Mouse (Mus musculus) cerebellum, adult 11-12 months (tissue): ENCODE results near the gene Pigr.

Experiments
- DNase-seq: peaks from one replicate; pipeline ENCODE4 v3.0.0; 2022

The Pigr gene

DNA sequence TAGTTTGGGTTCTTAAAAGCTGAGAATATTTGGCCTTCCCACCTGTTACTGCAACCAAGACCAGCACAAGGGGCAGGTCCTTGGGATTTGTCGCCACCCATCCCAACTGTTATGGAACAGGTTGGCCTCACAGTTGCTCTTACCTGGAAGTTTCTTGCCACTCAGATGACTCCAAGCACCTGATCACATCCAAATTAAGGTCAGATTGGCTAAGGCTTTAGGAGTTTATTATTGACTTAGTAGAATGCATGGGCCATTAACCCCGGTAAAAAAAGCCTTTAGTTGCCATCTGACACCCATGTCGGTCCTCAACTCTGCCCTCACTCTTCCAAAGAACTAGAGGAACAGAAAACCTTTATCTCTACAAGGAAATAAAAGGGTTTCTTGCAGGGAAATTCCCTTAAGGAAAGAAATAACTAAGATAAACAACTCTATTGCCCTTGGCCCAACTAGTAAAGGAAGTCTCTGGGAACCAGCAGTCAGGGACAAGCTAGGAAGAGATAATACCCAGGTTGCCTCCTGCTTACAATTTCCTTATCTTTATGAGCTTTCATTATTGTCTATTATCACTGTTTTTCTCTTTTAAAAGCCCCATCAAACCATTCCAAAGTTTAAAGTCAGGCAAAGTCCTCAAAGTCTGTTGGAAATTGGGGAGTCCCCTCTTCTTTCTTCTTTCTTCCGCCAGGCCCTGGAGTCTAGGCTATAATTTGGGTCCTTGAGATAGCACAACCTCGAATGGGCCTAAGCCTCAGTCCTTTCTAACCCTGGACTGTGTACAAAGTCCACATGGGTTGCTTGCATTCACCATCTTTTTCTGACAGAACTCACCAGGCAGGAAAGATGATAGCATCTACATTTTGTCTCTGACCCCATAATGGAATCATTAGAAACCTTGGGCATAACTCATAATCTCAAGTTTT is 6.0 kb downstream of the Pigr start:
- DNase-seq: no peak

- peak; percentile 29 for DNase-seq
Observed at GRCm38 (mm10) chr1:130835161-130835936, 8.9 kb downstream of the Pigr start.

DNA sequence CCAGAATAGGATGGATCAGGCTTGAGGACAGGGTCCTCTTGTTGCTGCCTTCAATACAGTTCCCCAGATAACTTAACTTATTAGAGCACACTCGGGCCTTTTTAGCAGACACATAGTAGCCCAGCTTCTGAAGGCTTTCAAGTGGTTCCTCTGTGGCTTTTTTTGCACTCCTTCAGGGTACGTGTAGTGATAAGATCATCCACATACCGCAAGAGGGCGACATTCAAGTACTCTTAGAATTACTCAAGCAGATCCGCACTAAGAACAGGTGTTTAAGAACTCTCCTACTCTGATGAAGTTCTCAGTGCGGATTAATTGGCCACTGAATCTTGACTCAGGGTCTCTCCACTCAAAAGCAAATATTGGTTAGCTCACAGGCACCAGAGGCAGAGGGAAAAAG is 11.8 kb downstream of the Pigr start:
- no peak for DNase-seq

DNA sequence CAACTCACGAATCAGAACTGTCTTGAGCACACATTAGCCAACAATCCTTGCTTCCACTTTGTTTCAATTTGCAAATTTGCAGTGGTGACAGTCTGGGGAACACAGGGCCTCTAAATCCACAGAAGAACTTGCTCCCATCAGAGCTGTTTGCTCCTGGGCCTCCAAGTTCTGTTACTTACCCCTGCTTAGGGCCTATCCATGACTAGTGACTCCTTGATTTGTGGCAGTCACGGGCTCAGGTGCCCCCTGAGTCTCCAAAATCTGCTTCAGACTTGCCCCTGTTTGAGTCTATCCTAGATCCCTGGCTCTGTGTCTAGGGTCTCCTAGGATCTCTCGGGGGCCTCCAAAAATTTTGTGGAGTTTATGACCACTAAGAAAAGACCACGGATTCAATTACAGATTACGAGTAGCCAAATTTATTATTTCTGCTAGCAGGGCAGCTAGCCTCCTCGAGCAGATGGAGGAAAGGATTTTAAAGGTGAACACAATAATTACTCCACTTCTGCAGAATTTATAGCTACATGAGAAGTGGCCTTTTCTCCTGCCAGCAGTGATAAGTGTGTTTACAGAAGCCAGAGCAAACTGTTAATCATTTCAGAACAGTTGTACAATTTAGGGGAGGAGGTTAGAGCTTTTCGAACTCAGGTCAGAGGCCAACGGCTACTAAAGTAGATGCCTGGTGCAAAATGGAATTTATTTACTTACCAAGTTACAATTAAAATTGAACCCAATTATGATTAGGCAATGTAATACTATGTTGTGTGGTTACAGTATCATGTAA is 14.3 kb downstream of the Pigr start:
- DNase-seq: no peak

GRCm38 (mm10) chr1:130841621-130842020 is 15.1 kb downstream of the Pigr start:
- DNase-seq: no peak

GRCm38 (mm10) chr1:130844516-130844915 is 18.0 kb downstream of the Pigr start:
- no peak for DNase-seq

DNA sequence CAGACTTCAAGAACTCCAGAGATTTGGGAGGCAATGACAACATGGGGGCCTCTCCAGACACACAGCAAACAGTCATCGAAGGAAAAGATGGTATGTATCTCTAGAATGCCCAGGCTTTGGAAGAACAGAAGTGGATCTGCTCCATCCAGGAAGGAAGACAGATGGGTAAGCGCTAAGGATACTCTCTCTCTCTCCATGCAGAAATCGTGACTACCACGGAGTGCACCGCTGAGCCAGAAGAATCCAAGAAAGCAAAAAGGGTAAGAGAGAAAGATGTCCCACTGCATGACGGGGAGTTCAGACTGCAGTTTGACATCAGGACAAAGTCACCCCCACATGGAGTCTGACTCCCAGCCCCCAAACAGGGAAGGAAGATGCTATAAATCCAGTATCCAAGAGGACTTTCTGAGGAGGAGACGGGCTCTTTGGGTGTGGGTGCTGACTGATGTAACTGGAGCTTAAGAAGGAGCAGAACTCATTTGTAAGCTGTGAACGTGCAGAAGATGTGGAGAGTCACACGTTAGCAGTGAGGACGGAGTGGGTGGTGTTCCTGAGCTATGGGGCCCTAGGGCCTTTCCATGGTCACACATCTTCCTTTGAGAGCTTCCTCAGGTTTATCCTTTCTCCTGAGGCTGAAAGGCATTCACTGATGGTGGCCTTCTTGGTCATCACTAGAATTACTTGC is 23.2 kb downstream of the Pigr start:
- no peak for DNase-seq

DNA sequence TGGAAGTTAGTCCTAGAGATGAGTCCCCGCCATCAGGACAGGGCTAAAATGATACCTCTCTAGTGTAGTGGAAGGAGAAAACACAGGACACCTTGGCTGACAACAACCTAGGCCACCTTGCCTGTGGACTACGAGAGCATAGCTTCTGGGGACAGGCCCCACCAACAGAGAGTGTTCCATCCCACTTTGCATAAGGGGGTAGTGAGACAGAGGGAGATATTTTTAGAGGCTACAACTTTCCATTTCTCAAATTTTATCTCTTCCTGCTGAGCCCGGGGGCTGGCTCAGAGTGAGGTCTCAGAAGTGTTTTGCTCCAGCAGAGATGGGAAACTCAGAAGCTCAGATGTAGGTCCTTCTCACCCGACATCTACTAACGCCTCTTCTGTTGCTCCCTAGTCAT is 23.9 kb downstream of the Pigr start:
- no peak for DNase-seq

DNA sequence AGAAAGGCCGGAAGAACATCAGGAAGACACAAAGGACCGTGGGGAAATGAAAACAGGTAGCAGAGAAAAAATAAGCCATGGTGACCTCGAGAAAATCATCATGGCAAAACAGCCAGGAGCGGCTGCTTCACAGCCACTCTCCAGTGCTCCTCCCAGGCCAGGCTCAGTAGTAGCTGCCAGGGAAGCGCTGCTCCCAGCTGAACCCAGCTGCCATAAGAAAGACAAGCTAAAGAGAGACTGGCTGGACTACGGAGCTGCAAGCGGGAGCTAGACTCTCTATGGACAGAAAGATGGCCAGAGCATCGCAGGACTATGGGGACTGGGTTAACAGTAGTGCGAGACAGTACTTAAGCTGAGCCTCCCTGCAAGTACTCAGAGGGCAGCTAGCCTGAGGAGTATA is 28.3 kb downstream of the Pigr start:
- DNase-seq: no peak

- DNase-seq: no peak
Observed at GRCm38 (mm10) chr1:130855723-130856122, 29.2 kb downstream of the Pigr start.

DNA sequence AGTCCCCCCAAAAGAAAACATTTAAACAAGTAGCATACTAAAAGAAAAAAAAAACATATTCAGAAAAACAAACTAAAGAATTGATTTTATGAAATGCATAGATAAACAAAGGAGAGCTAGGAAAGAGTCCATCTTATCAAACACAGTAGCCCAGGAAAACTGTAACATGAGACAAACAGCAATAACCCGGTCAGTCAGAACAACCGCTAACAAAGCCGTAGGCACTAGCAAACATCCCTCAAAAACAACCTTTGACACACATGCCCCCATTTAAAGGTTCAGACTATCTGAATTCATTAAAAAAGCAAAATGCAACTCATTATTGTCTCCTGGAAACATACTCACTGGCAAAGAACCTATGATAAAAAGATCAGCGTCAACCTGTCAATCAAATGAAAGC is 31.0 kb downstream of the Pigr start:
- DNase-seq: no peak

DNA sequence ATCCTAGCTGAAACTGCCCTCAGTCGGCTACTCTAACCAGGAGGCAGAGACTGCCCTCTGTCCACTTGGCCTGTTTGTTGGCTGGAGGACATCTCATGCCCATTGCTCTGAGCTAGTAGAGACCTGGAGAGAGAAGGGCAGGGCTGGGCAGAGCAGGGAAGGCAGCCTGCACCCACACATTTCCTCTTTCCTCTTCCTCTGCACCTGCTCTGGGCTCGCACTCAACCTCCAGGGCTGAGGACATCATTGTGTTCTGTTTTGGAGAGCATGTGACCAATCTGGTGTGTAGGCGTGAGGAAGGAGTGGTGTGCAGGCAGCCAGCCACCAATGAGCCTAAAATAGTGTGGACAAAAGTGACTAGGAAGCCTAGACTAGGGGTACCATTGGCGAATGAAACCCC is 37.8 kb downstream of the Pigr start:
- DNase-seq: peak; percentile 53

DNA sequence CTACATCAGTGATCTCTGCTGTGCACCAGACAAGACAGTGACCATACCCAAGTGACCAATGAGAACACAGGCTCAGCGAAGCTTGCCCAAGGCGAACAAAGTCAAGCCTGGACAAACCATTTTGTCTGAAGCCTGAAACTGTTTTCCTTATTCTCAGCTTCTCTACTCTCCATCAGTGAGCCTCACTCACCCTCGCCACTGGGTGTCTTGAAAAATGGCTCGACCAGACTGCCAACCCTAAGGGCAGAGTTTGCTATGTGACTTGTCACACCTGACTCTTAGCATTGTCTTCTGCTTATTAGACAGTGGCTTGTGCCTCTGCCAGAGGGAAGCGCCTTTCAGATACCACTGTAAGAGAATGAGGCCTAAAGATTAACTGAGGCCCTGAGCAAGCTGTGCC is 38.3 kb downstream of the Pigr start:
- no peak for DNase-seq

DNA sequence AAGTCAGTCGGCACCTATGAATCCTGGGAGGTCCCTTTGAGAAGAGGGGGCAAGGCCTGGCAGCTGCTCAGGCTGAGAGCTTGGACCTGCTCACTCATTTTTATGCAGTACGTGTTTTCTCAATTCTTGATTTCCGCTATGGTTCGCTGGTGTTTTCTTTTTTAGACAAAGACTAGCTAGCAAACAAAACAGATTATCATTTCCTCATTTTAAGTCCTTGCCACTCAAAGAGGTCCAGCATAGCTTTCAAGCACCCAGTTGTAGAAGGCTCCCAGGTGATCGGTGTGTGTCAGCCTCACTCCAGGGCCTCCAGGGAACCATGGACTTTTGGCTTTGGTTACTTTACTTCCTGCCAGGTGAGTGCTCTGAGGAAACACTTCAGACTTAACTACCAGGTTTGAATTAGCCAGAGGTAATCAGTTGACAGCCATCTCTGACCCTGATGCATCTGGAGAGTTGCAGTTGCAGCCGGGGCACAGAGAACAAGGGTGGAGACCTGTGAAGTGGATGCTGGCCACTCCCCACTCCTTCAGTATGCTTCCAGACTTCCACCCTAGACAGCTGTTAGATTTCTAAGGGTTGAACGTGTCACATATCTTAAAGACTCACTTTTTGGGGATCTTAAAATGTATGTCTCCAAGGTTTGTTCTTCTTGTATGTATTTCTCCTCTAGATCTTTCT is 39.2 kb downstream of the Pigr start, which contains the start of gene Fcmr:
TSS of gene Fcmr (plus strand) at position 129 of the 681 bp plus-strand sequence.
- no peak for DNase-seq

GRCm38 (mm10) chr1:130872912-130873311 is 46.4 kb downstream of the Pigr start:
- DNase-seq: no peak

- peak; percentile 31 for DNase-seq
Observed at GRCm38 (mm10) chr1:130875139-130875538, 48.7 kb downstream of the Pigr start.

GRCm38 (mm10) chr1:130875910-130876309 is 49.4 kb downstream of the Pigr start:
- DNase-seq: no peak

- no peak for DNase-seq
Observed at GRCm38 (mm10) chr1:130876931-130877509, 50.5 kb downstream of the Pigr start.

GRCm38 (mm10) chr1:130877889-130878614 is 51.6 kb downstream of the Pigr start:
- DNase-seq: no peak

GRCm38 (mm10) chr1:130879927-130880326 is 53.4 kb downstream of the Pigr start:
- no peak for DNase-seq

DNA sequence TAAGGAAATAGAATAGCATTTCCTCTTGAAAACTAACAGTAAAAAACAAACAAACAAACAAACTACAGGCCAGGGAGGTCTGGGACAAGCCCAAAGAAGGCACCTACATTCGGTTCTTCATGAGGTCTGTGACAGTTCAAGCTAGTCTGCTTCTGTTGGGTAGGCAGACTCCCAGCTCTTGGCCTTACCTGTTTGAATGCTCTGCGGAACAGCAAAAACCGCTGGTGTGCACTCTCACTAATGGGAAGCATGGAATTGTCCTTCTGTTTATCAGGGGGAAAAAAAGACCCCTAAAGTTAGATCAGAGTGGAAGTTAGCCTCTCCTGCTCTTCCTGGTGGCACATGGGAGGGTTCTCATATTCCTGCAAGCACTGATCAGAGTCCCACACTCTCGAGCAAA is 56.7 kb downstream of the Pigr start:
- DNase-seq: no peak
